Mouse (Mus musculus) lung, embryonic 15.5 days (tissue): Measurements from ENCODE around the gene Slco3a1. TPM values are rescaled to one million over a fixed set of nuclear protein-coding genes. Genes with fewer than 3 reads are reported as not detected.

Experiments used
- ATAC-seq: fragments of 200-750 bp; cut with Nextera tagmentation; 2 replicates; pipeline ENCODE4 v1.8.0; 2017; ENCODE audit warnings: moderate number of reproducible peaks, borderline replicate concordance; ENCODE audit not compliant: low FRiP score, low TSS enrichment; ENCODE audit errors: extremely low read depth
- H3K27ac ChIP-seq: fragments of 300-500 bp; sonication (generic); 2 replicates; pipeline ENCODE4 v1.5.1; 2015; ENCODE audit warnings: moderate library complexity, mild to moderate bottlenecking, inconsistent platforms
- H3K27me3 ChIP-seq: fragments of 300-500 bp; sonication (generic); 2 replicates; pipeline ENCODE4 v1.6.1; 2015; ENCODE audit warnings: inconsistent platforms
- H3K36me3 ChIP-seq: fragments of 300-500 bp; sonication (generic); 2 replicates; pipeline ENCODE4 v1.6.1; 2015; ENCODE audit warnings: inconsistent platforms
- H3K4me1 ChIP-seq: fragments of 300-500 bp; sonication (generic); 2 replicates; pipeline ENCODE4 v1.6.1; 2015; ENCODE audit warnings: inconsistent platforms
- H3K4me2 ChIP-seq: fragments of 300-500 bp; sonication (generic); 2 replicates; pipeline ENCODE4 v1.6.1; 2015; ENCODE audit warnings: inconsistent platforms, mild to moderate bottlenecking, moderate library complexity
- H3K4me3 ChIP-seq: fragments of 300-500 bp; sonication (generic); 2 replicates; pipeline ENCODE4 v1.5.1; 2015; ENCODE audit warnings: mild to moderate bottlenecking, inconsistent platforms
- H3K9ac ChIP-seq: fragments of 300-500 bp; sonication (generic); 2 replicates; pipeline ENCODE4 v1.6.1; 2015; ENCODE audit warnings: inconsistent platforms
- H3K9me3 ChIP-seq: fragments of 300-500 bp; sonication (generic); 2 replicates; pipeline ENCODE4 v1.6.1; 2016; ENCODE audit warnings: inconsistent platforms
- WGBS: fragments of 180-500 bp; shearing (Covaris S2); methylation state at CpG from one replicate; pipeline ENCODE4 v1.1.7; 2015; 5-methylcytosine and 5-hydroxymethylcytosine counted together
- polyA plus RNA-seq: library from polyadenylated mRNA; unstranded; fragments of >200 nt; fragmentation: Nextera tagmentation; extraction: Ambion mirVana; gene quantifications from 2 replicates; pipeline ENCODE4 v1.2.1, GENCODE M21; 2015

The Slco3a1 gene
- polyA plus RNA-seq, 1 experiment from 2014 or later, result 8.9 TPM

DNA sequence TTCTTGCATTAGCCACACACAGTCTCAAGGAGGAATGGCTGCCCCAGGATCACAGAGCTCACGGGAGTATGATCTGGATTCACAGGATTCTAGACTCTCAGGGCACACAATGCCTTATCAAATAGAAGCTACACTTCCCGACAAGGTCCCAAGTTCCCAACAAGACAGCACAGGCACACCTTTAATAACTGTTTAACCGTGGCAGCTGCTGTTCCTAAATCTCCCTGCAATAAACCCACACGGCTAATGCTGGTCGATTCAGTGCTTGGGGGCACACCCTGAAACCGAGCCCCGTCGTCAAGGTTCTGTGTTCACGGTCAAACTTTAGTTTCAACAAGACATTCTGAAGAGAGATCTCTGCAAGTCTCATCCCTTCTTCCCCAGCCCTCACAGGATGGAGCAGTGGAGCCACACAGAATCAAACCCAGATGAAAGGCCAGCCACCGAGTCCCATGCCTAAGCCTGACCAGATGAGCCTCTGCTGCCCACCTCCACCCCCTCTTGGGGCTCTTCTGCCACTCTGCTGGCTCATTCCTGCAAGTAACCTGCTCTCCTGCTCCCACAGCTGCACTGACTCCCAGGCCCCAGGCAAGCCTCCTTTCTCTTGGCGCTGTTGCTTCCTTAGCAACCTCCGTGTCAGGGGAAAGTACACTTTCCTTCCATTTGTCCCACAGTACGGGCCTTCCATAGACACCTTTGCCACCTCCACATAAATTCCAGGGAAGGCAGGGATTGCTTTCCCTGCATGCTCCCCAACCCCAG is 200.7 kb downstream of the Slco3a1 start:
- H3K9ac ChIP-seq, result no peak overlapping the region
- H3K27me3 ChIP-seq, result no peaks in the 10 kb centered on the region
- peaks cover 9% of the 10 kb centered on the region; the same call in 1 of the 2 replicates for H3K4me1 ChIP-seq
- H3K27ac ChIP-seq, result no peak overlapping the region
- ATAC-seq, result no peak
- H3K4me3 ChIP-seq, result no peak overlapping the region
- no peaks in the 10 kb centered on the region for H3K9me3 ChIP-seq
- WGBS, result 77% methylated on average over 13 of the region's 13 CpGs
- no peak overlapping the region for H3K4me2 ChIP-seq
- H3K36me3 ChIP-seq, result no peaks in the 10 kb centered on the region

DNA sequence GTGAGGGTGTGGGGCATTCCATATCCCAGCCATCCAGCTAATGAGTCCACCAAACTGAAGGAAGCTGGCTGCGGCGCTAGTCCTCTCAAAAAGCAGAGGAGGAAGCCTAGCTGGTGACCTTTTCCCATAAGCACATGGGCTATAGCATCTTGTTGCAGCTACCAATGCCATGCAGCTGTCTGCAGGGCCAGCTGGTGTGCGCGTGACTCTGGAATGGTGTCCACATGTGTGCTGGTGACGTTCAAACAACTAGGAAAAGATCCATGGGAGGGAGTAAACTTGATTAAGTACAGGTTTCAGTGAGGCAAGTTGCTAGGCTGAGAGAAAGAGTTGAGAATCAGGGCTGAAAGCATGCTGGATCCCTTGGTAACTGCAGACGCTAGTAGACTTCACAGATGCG is 201.3 kb downstream of the Slco3a1 start:
- Histone ChIP-seq H3K27ac (no peak overlapping the region), H3K36me3 (no peaks in the 10 kb centered on the region), H3K4me1 (peaks cover 9% of the 10 kb centered on the region; the same call in 1 of the 2 replicates), H3K4me2 (no peak overlapping the region), H3K9ac (no peak overlapping the region), H3K27me3 (no peaks in the 10 kb centered on the region), H3K4me3 (no peak overlapping the region), H3K9me3 (no peaks in the 10 kb centered on the region)
- ATAC-seq, result no peak
- WGBS, result 75% methylated on average over 7 of the region's 7 CpGs

DNA sequence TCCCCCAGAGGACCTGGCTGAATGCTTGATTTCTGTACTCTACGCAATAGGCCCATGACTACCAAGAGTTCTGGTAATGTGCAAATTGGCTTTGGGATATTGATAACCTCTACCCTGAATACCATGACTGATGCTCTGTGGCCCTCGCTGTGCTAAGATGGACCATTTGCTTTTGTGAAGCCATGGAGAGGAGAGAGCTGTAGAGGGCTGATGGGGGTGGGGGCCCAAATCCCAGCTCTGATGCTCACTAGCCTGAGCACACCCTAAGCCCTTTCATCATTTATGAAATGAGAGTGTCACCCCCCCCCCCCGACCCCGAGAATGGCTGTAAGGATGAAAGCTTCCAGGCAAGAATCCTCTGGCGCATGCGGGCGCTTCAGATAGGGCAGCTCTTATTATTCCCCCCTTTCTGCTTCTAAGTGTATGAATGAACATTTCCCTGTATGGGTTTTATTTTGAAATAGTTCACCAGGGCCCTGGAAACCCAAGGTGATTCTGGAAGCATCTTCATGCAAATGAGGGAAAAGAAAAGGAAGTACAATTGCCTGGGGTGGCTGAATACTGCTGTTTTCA is 206.2 kb downstream of the Slco3a1 start:
- H3K4me1 ChIP-seq, result no peaks in the 10 kb centered on the region; the same call in 1 of the 2 replicates
- no peaks in the 10 kb centered on the region for H3K27me3 ChIP-seq
- no peak overlapping the region for H3K4me3 ChIP-seq
- ATAC-seq, result no peak
- H3K27ac ChIP-seq, result no peak overlapping the region
- no peaks in the 10 kb centered on the region for H3K9me3 ChIP-seq
- 89% methylated on average over 7 of the region's 7 CpGs for WGBS
- H3K4me2 ChIP-seq, result no peak overlapping the region
- no peaks in the 10 kb centered on the region for H3K36me3 ChIP-seq
- no peak overlapping the region for H3K9ac ChIP-seq

DNA sequence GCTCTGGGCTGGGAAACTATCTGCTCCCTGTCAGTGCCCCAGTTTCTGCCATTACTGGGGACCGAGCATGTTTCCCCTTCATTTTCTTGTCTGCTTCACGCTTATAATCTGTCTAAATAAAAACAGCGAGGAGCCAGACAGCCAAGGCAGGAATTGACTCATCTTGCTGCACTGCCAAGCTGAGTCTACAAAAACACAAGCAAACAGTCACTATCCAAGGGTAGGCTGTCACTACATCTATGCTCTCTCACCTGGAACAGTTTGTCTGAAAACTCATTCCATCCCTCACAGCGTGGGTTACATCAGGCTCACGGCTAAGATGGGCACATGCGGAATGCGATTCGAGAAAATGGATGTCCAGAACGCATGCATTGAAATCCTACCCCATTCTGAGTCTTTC is 207.6 kb downstream of the Slco3a1 start:
- no peak overlapping the region for H3K4me2 ChIP-seq
- H3K9ac ChIP-seq, result no peak overlapping the region
- WGBS, result 83% methylated on average over 9 of the region's 9 CpGs
- no peak overlapping the region for H3K27ac ChIP-seq
- H3K36me3 ChIP-seq, result no peaks in the 10 kb centered on the region
- no peak overlapping the region for H3K4me3 ChIP-seq
- no peaks in the 10 kb centered on the region; the same call in 1 of the 2 replicates for H3K4me1 ChIP-seq
- no peak for ATAC-seq
- H3K27me3 ChIP-seq, result no peaks in the 10 kb centered on the region
- no peaks in the 10 kb centered on the region for H3K9me3 ChIP-seq

DNA sequence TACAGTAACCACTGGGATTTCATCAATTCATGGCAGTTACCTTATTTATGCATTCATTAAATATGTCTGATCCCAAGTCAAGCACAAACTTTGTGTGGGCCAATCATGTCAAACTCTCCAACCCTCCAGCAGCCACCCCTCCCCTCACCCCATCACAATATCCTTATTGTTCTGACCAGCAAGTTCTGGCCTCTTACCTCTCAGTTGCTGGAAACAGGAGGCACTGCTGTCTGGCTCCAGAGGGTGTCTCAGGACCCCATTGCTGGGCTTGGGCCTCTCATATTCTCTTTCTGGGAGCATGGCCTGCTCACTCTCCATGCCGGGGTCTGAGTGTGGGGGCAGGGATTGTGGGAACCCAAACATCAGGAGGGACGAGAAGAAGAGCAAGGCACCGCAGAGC is 208.1 kb downstream of the Slco3a1 start:
- WGBS, result 64% methylated on average over 3 of the region's 3 CpGs
- Histone ChIP-seq H3K9ac (no peak overlapping the region), H3K4me3 (no peak overlapping the region), H3K4me1 (no peaks in the 10 kb centered on the region; the same call in 1 of the 2 replicates), H3K36me3 (no peaks in the 10 kb centered on the region), H3K9me3 (no peaks in the 10 kb centered on the region), H3K27me3 (no peaks in the 10 kb centered on the region), H3K4me2 (no peak overlapping the region), H3K27ac (no peak overlapping the region)
- no peak for ATAC-seq

DNA sequence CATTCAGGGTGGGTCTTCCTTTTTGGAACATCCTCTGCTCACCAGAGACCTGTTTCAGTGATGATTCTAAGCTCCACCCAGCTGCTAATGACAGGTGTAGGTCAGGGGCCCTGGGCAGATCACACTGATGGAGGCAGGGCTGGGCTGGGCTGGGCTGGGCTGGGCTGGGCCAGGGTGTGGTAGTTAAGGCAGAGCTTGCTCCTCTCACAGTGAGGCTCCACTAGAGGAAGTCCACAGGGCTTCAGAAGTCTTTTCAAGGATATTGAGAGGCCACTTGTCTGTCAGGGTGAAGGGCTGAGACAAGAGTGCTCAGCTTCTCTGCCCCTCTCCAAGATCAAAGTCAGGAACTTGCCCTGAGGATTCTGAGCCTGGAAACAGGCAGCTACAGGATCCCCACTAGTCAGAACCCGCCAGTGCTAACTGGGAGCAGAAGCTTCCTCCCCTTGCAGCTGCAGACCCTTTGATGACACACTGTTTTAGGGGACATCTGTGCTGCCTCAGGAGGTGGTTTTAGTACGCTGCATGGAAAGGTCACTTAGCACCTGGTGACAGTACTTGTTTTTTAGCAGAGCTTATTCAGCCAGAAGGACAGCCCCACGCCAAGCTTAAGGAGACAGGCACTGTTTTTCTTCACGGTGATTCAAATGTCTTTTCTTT is 213.3 kb downstream of the Slco3a1 start:
- Histone ChIP-seq H3K36me3 (no peaks in the 10 kb centered on the region), H3K4me3 (no peak overlapping the region), H3K27me3 (no peaks in the 10 kb centered on the region), H3K9ac (no peak overlapping the region), H3K9me3 (no peaks in the 10 kb centered on the region), H3K4me1 (peaks cover 5% of the 10 kb centered on the region; the same call in 1 of the 2 replicates), H3K4me2 (no peak overlapping the region), H3K27ac (no peak overlapping the region)
- 25% methylated on average over 4 of the region's 4 CpGs for WGBS
- ATAC-seq, result no peak

DNA sequence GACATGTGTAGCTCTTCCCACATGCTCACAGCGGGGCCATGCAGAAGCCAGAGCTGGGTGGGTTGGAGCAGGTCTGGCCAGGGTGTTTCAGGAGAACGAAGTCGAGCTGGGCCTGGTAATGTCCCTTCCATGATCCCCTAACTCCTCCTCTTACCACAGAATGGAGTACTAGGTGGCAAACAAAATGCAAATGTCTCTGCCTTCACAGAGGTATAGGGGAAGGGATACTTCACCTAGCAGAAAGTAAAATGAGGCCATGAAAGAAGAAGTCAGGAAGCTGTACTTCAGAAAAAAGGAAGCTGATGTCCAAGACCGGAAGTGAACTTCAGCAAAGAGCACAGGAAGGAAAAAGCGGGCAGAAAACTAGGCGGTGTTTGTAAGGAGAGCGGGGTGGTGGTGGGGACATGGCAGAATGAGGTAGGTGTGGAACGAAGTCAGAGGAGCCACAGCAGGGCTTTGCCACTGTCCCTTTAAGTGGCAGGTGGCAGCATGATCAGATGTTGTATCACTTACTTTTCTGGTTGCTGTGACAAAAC is 214.1 kb downstream of the Slco3a1 start:
- no peak for ATAC-seq
- H3K4me1 ChIP-seq, result peaks cover 5% of the 10 kb centered on the region; the same call in 1 of the 2 replicates
- no peak overlapping the region for H3K27ac ChIP-seq
- no peaks in the 10 kb centered on the region for H3K36me3 ChIP-seq
- 71% methylated on average over 8 of the region's 8 CpGs for WGBS
- H3K9me3 ChIP-seq, result no peaks in the 10 kb centered on the region
- H3K9ac ChIP-seq, result no peak overlapping the region
- no peaks in the 10 kb centered on the region for H3K27me3 ChIP-seq
- H3K4me3 ChIP-seq, result no peak overlapping the region
- no peak overlapping the region for H3K4me2 ChIP-seq

DNA sequence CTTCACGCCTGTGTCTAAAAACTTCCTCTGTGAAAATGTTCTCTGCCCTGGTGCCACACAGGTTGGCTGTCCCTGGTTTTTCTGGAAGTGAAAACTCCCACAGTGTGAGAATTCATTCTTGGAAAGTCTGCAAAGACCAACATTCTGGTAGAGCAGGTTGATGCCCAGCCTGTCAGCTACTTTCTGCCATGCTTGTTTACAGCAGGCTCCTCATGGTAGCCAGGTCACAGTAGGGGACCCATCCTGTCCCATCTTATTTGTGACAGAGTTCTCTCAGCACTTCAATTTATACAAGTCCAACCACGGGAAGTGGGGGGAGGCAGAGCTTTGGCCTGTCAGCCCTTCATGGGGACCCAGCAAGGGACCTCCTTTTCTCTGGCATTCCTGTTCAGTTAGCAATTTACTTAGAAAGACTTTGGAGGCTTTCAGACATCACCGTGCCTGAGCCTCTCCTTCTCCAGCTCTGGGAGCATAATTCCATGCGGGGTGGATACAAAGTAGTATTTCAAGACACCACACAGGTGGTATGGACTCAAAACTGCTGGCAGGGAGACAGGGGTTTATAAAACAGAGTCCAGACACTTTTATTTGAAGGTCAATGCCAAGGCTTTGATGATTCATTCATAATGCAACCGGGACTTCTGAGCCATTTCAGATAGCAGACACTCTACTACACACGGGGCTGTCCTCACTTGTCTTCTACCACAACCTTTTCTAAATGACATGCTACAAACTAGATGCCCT is 216.7 kb downstream of the Slco3a1 start:
- Histone ChIP-seq H3K4me3 (no peak overlapping the region), H3K9ac (no peak overlapping the region), H3K4me1 (peaks cover 5% of the 10 kb centered on the region; the same call in 1 of the 2 replicates), H3K36me3 (no peaks in the 10 kb centered on the region), H3K27ac (no peak overlapping the region), H3K4me2 (no peak overlapping the region), H3K9me3 (no peaks in the 10 kb centered on the region), H3K27me3 (no peaks in the 10 kb centered on the region)
- WGBS, result 72% methylated on average over 6 of the region's 6 CpGs
- ATAC-seq, result no peak

DNA sequence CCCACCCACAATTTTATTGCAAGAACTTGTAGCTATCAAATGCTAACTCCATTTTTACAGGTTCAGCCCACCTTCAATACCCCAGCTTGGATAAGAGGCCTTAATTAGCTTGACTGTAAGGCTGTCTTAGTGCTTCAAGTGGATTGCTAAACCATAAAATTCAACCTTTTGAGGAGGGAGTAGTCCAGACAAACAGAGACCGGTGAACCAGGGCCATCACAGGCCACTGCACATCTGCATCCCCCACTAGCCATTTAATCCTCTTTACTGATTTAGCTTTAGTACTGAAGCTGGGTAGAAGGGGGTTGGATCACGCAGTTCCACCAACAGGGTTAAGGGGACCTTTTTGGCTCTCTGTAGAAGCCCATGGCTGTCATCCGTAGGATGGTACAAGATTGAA is 222.3 kb downstream of the Slco3a1 start:
- no peaks in the 10 kb centered on the region for H3K9me3 ChIP-seq
- no peaks in the 10 kb centered on the region for H3K27me3 ChIP-seq
- H3K4me2 ChIP-seq, result no peak overlapping the region
- WGBS, result 91% methylated on average over 3 of the region's 3 CpGs
- H3K9ac ChIP-seq, result no peak overlapping the region
- ATAC-seq, result no peak
- peaks cover 3% of the 10 kb centered on the region; the same call in 1 of the 2 replicates for H3K4me1 ChIP-seq
- no peak overlapping the region for H3K27ac ChIP-seq
- no peaks in the 10 kb centered on the region for H3K36me3 ChIP-seq
- H3K4me3 ChIP-seq, result no peak overlapping the region

DNA sequence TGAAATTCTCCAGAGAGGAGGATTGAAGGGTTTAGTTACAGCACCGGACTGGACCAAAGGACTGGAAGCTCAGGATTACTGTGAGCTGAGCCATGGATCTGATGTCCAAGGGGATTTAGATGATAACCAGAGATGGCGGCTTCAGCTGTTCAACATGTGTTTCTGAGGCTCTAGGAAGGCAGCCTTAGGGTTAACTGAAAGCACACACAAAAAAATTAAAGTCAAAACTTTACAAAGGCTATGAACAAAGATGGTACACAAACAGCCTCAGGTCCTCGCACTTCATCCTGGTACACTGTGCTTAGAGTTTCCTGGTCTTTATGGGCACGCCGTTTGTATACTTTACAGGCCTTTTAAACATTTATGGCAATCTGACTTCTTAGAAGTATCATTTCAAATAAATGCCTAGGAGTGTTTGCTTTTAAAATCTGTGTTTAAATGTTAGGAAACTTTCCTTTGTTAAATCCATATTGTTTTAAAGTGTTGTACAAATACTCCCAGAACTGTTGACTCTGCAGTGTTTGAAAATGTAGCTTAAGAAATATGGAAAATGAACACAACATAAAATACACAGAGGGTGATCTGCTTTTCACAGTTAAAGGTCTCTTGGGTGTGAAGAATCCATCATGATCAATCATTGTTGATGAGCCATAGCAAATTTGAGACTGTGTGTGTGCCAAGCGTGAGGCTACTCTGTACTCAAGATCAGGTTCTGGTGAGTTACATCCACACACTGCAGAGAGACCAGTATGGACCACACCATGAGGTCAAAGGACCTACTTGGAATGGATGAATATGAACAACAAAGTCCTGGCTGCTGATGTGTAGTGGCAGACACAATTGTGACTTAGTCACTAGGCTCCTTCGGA is 223.5 kb downstream of the Slco3a1 start:
- no peak for ATAC-seq
- Histone ChIP-seq H3K27ac (no peak overlapping the region), H3K9ac (no peak overlapping the region), H3K4me2 (no peak overlapping the region), H3K27me3 (no peaks in the 10 kb centered on the region), H3K36me3 (no peaks in the 10 kb centered on the region), H3K4me3 (no peak overlapping the region), H3K9me3 (no peaks in the 10 kb centered on the region), H3K4me1 (peaks cover 3% of the 10 kb centered on the region; the same call in 1 of the 2 replicates)
- WGBS, result 52% methylated on average over 7 of the region's 7 CpGs
